Comparison of ENCODE assay signal across 13 mouse cellular contexts in the genomic region with DNA sequence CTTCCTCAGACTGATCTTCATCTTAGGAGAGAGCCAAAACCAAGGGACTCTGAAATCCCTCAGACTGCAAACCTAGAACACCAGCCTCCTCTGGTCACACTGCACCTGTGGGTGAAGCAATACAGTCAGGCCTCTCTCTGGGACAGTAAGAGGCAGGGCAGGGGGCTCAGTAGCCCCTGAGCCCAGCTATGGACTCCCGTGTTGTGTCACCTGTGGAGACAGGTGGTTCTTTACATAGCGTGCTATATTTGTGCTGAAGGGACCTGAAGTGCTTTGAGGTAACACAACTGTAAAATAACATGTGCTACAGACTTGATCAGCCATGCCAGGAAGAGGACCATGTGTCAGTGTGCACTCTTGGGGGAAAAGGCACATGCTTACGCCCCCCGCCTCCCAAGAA. TPM values are rescaled to one million over a fixed set of nuclear protein-coding genes. Genes with fewer than 3 reads are reported as not detected.
A peak's percentile ranks its signal among the peaks of the same experiment; 100 is the strongest.
DNase-seq lines count a peak whose midpoint lies in the region; ATAC-seq and TF ChIP-seq lines count a peak whose summit lies in the region.
"Had no signal": no experiment of that assay in that cellular context is flagged by ENCODE, and none has a peak within 500 bp of the region (broad histone marks: within the 10 kb centered on the region; RNA-seq: fewer than 3 reads in every experiment).

No protein-coding gene starts in this region.

- ATAC-seq in heart, embryonic 14.5 days (ENCODE audit: insufficient number of reproducible peaks, insufficient read depth, low FRiP score, low read depth) = peak; percentile 12; the same call in 1 of the 2 replicates
- no peak for ATAC-seq in lung, embryonic 16.5 days (ENCODE audit: low read depth)
- no peak for ATAC-seq in liver, embryonic 11.5 days (replicated peaks; ENCODE audit: low FRiP score)

- intact Hi-C loops in heart, postnatal 10 days (cut with DNase I) = loop anchor here (2.0 to 10.0 kb wide), 2 partner anchors 67 to 171 kb away; partner anchors contain the start of gene Smim4

- peak overlapping the region; percentile 72 to 86 for H3K27ac ChIP-seq in heart, embryonic 14.5 days (replicated peaks in 1 of 2; ENCODE audit: control insufficient read depth in 1 of 2, insufficient read depth in 1 of 2, low read depth in 2 of 2, low read length in 2 of 2)
- peak overlapping the region; percentile 89 for H3K27ac ChIP-seq in lung, embryonic 16.5 days (ENCODE audit: low read length)
- peak overlapping the region; percentile 45; the same call in 1 of the 2 replicates for H3K27ac ChIP-seq in liver, embryonic 11.5 days (ENCODE audit: low read depth, low read length)
- H3K27ac ChIP-seq: limb, embryonic 13.5 days had no signal

- H3K4me3 ChIP-seq in heart, embryonic 14.5 days (ENCODE audit: control insufficient read depth in 1 of 2, insufficient read depth in 1 of 2, low read depth in 1 of 2, low read length in 2 of 2) = no peak overlapping the region
- H3K4me3 ChIP-seq in lung, embryonic 16.5 days (ENCODE audit: low read length) = no peak overlapping the region
- no peak overlapping the region for H3K4me3 ChIP-seq in lung, adult 2 months (replicated peaks; ENCODE audit: extremely low read depth, low read depth, low read length)
- no peak overlapping the region for H3K4me3 ChIP-seq in liver, embryonic 11.5 days (ENCODE audit: low read depth, low read length)
- no peak overlapping the region for H3K4me3 ChIP-seq in myocyte
- H3K4me3 ChIP-seq: limb, embryonic 13.5 days had no signal

- H3K27me3 ChIP-seq in heart, embryonic 14.5 days (ENCODE audit: control insufficient read depth, insufficient read depth, low read length) = no peaks in the 10 kb centered on the region
- no peaks in the 10 kb centered on the region for H3K27me3 ChIP-seq in lung, embryonic 16.5 days (ENCODE audit: control insufficient read depth, insufficient read depth, low read depth, low read length)
- no peaks in the 10 kb centered on the region for H3K27me3 ChIP-seq in liver, embryonic 11.5 days (replicated peaks; ENCODE audit: control insufficient read depth, insufficient read depth, low read length)
- H3K27me3 ChIP-seq in myocyte (ENCODE audit: control insufficient read depth, insufficient read depth, insufficient read length) = no peaks in the 10 kb centered on the region
- H3K27me3 ChIP-seq: CH12.LX; limb, embryonic 13.5 days had no signal

- H3ac ChIP-seq in myocyte (ENCODE audit: control insufficient read depth, insufficient read length) = no peak overlapping the region

- no peak for TF ChIP-seq POLR2A in lung, adult 2 months (IDR thresholded peaks at IDR 0.05; ENCODE audit: borderline replicate concordance, extremely low read depth, low read depth, low read length)
- TF ChIP-seq POLR2A in myocyte (IDR thresholded peaks at IDR 0.05; ENCODE audit: insufficient read length, low read depth) = no peak

- peaks cover 69% of the 10 kb centered on the region for H3K79me2 ChIP-seq in myocyte (ENCODE audit: control insufficient read depth, insufficient read depth)

- peaks cover 91% of the 10 kb centered on the region for H3K36me3 ChIP-seq in heart, embryonic 14.5 days (ENCODE audit: control insufficient read depth, insufficient read depth, low read length)
- peaks cover 27% of the 10 kb centered on the region for H3K36me3 ChIP-seq in lung, embryonic 16.5 days (ENCODE audit: control insufficient read depth, insufficient read depth, low read length)
- peaks cover 40% of the 10 kb centered on the region for H3K36me3 ChIP-seq in liver, embryonic 11.5 days (ENCODE audit: control insufficient read depth, insufficient read depth, low read length)
- H3K36me3 ChIP-seq in myocyte (ENCODE audit: control insufficient read depth, insufficient read depth) = peaks cover 57% of the 10 kb centered on the region

- H3K4me2 ChIP-seq in heart, embryonic 14.5 days (ENCODE audit: low read length) = peak overlapping the region; percentile 41
- peak overlapping the region; percentile 22; the same call in 1 of the 2 replicates for H3K4me2 ChIP-seq in lung, embryonic 16.5 days (ENCODE audit: low read depth, low read length)
- H3K4me2 ChIP-seq in liver, embryonic 11.5 days = no peak overlapping the region
- H3K4me2 ChIP-seq in myocyte (ENCODE audit: low read depth) = peak overlapping the region; percentile 69
- H3K4me2 ChIP-seq: limb, embryonic 13.5 days had no signal

- H3K9me3 ChIP-seq in heart, embryonic 14.5 days (ENCODE audit: control insufficient read depth, low read length) = no peaks in the 10 kb centered on the region
- H3K9me3 ChIP-seq in lung, embryonic 16.5 days (ENCODE audit: control insufficient read depth, low read length) = no peaks in the 10 kb centered on the region
- H3K9me3 ChIP-seq in liver, embryonic 11.5 days (ENCODE audit: control insufficient read depth, low read length) = no peaks in the 10 kb centered on the region
- H3K9me3 ChIP-seq: limb, embryonic 13.5 days had no signal

- peak overlapping the region; percentile 58 for H3K9ac ChIP-seq in heart, embryonic 14.5 days (ENCODE audit: low read length)
- peak overlapping the region; percentile 33; the same call in 1 of the 2 replicates for H3K9ac ChIP-seq in lung, embryonic 16.5 days (ENCODE audit: low read length)
- no peak overlapping the region for H3K9ac ChIP-seq in liver, embryonic 11.5 days (ENCODE audit: low read depth, low read length)
- H3K9ac ChIP-seq: limb, embryonic 13.5 days had no signal

- H3K4me1 ChIP-seq in heart, embryonic 14.5 days (ENCODE audit: control insufficient read depth in 2 of 2, insufficient read depth in 2 of 2, low read length in 2 of 2) = peaks cover 24 to 96% of the 10 kb centered on the region in 2 experiments
- peaks cover 27% of the 10 kb centered on the region for H3K4me1 ChIP-seq in lung, embryonic 16.5 days (replicated peaks; ENCODE audit: control insufficient read depth, insufficient read depth, low read length)
- peaks cover 20% of the 10 kb centered on the region for H3K4me1 ChIP-seq in lung, adult 2 months (ENCODE audit: control insufficient read depth, insufficient read depth, low read length)
- peaks cover 7% of the 10 kb centered on the region for H3K4me1 ChIP-seq in liver, embryonic 11.5 days (replicated peaks; ENCODE audit: control insufficient read depth, insufficient read depth, low read length)
- H3K4me1 ChIP-seq: limb, embryonic 13.5 days had no signal

- TF ChIP-seq CTCF in lung, adult 2 months (IDR thresholded peaks at IDR 0.05; ENCODE audit: insufficient read depth, low read length) = no peak

- WGBS in heart, embryonic 14.5 days = 75% methylated on average over 4 of the region's 4 CpGs
- 84% methylated on average over 4 of the region's 4 CpGs for WGBS in lung, embryonic 16.5 days
- WGBS in lung, adult 2 months = 74% methylated on average over 4 of the region's 4 CpGs
- WGBS in liver, embryonic 11.5 days = 89% methylated on average over 4 of the region's 4 CpGs

- no peak for DNase-seq in heart, postnatal 10 days
- no peak for DNase-seq in lung, adult 2 months
- DNase-seq in liver, embryonic 11.5 days (ENCODE audit: low spot score) = no peak
- no peak for DNase-seq in testis, postnatal 14 days (ENCODE audit: low spot score)
- DNase-seq: layer of hippocampus, postnatal 36 days; right cerebral cortex, postnatal 25 days had no signal

TF ChIP-seq in myocyte, 11 proteins besides CTCF, POLR2A, EP300 and RAD21 (continues in another document):
- TF ChIP-seq USF1 (IDR thresholded peaks at IDR 0.05; ENCODE audit: low read depth) = no peak
- no peak for TF ChIP-seq REST (IDR thresholded peaks at IDR 0.05; ENCODE audit: insufficient read depth, insufficient read length)
- no peak for TF ChIP-seq TCF12 (IDR thresholded peaks at IDR 0.05; ENCODE audit: insufficient read depth, poor library complexity, severe bottlenecking)
- TF ChIP-seq POLR2AphosphoS2 (IDR thresholded peaks at IDR 0.05; ENCODE audit: insufficient read length, low read depth) = peak; percentile 20
- TF ChIP-seq MAX (IDR thresholded peaks at IDR 0.05; ENCODE audit: low read depth) = no peak

RNA-seq across cellular contexts. Expression of gene Tnnc1, which starts 12.6 kb away (rescaled TPM):
- polyA plus RNA-seq in heart, embryonic 14.5 days (2014; fragmentation: Nextera tagmentation; extraction: Ambion mirVana) = 5,119 and 5,195 TPM in 2 replicates
- total RNA-seq in heart, postnatal 10 days (2021) = 1,000 to 10,000 TPM; 5,439 to 5,458 TPM
- 93.6 and 113 TPM in 2 replicates for polyA plus RNA-seq in lung, embryonic 16.5 days (2015; fragmentation: Nextera tagmentation; extraction: Ambion mirVana)
- 25.4 and 32.2 TPM in 2 replicates for polyA plus RNA-seq in lung, adult 2 months (2012; rRNA removed)
- polyA plus RNA-seq in liver, embryonic 11.5 days (2014; fragmentation: Nextera tagmentation; extraction: Ambion mirVana) = 17.6 and 39.0 TPM in 2 replicates
- 7,028 TPM for polyA plus RNA-seq in myocyte (2012; fragmentation: generic; extraction: Trizol)
- total RNA-seq: common myeloid progenitor, adult 5-6 weeks had no signal

RNA-seq across cellular contexts. Expression of gene Nisch, which starts 21.2 kb away (rescaled TPM):
- 308 and 317 TPM in 2 replicates for polyA plus RNA-seq in heart, embryonic 14.5 days (2014; fragmentation: Nextera tagmentation; extraction: Ambion mirVana)
- 100 to 1,000 TPM; 234 to 236 TPM for total RNA-seq in heart, postnatal 10 days (2021)
- 377 and 397 TPM in 2 replicates for polyA plus RNA-seq in lung, embryonic 16.5 days (2015; fragmentation: Nextera tagmentation; extraction: Ambion mirVana)
- polyA plus RNA-seq in lung, adult 2 months (2012; rRNA removed) = 412 and 458 TPM in 2 replicates
- 228 and 245 TPM in 2 replicates for polyA plus RNA-seq in liver, embryonic 11.5 days (2014; fragmentation: Nextera tagmentation; extraction: Ambion mirVana)
- 266 TPM for polyA plus RNA-seq in myocyte (2012; fragmentation: generic; extraction: Trizol)

RNA-seq across cellular contexts. Expression of gene Sema3g, which starts 22.1 kb away (rescaled TPM):
- polyA plus RNA-seq in heart, embryonic 14.5 days (2014; fragmentation: Nextera tagmentation; extraction: Ambion mirVana) = 0.23 and 0.26 TPM in 2 replicates
- total RNA-seq in heart, postnatal 10 days (2021) = 10 to 100 TPM; 15.1 to 16.9 TPM
- polyA plus RNA-seq in lung, embryonic 16.5 days (2015; fragmentation: Nextera tagmentation; extraction: Ambion mirVana) = 2.3 and 2.7 TPM in 2 replicates
- polyA plus RNA-seq in lung, adult 2 months (2012; rRNA removed) = 95.9 and 109 TPM in 2 replicates
- polyA plus RNA-seq in liver, embryonic 11.5 days (2014; fragmentation: Nextera tagmentation; extraction: Ambion mirVana) = 0.10 TPM in 1 of 2 replicates, not detected in the other
- 1.8 TPM for polyA plus RNA-seq in myocyte (2012; fragmentation: generic; extraction: Trizol)
- total RNA-seq: common myeloid progenitor, adult 5-6 weeks; megakaryocyte-erythroid progenitor cell, adult 5-6 weeks had no signal

RNA-seq across cellular contexts. Expression of gene Stab1, which starts 27.1 kb away (rescaled TPM):
- 56.0 and 66.8 TPM in 2 replicates for polyA plus RNA-seq in heart, embryonic 14.5 days (2014; fragmentation: Nextera tagmentation; extraction: Ambion mirVana)
- 10 to 100 TPM; 77.3 to 78.9 TPM for total RNA-seq in heart, postnatal 10 days (2021)
- 48.9 and 52.1 TPM in 2 replicates for polyA plus RNA-seq in lung, embryonic 16.5 days (2015; fragmentation: Nextera tagmentation; extraction: Ambion mirVana)
- polyA plus RNA-seq in lung, adult 2 months (2012; rRNA removed) = 114 and 136 TPM in 2 replicates
- 25.3 and 39.9 TPM in 2 replicates for polyA plus RNA-seq in liver, embryonic 11.5 days (2014; fragmentation: Nextera tagmentation; extraction: Ambion mirVana)
- polyA plus RNA-seq in myocyte (2012; fragmentation: generic; extraction: Trizol) = 0.46 TPM
- total RNA-seq: common myeloid progenitor, adult 5-6 weeks had no signal

RNA-seq across cellular contexts. Expression of gene Phf7, which starts 55.6 kb away (rescaled TPM):
- polyA plus RNA-seq in heart, embryonic 14.5 days (2014; fragmentation: Nextera tagmentation; extraction: Ambion mirVana) = 9.4 and 9.6 TPM in 2 replicates
- total RNA-seq in heart, postnatal 10 days (2021) = 1 to 10 TPM; 5.2 to 6.0 TPM
- polyA plus RNA-seq in lung, embryonic 16.5 days (2015; fragmentation: Nextera tagmentation; extraction: Ambion mirVana) = 13.5 TPM in 2 replicates
- polyA plus RNA-seq in lung, adult 2 months (2012; rRNA removed) = 4.8 and 5.4 TPM in 2 replicates
- 14.9 and 15.0 TPM in 2 replicates for polyA plus RNA-seq in liver, embryonic 11.5 days (2014; fragmentation: Nextera tagmentation; extraction: Ambion mirVana)
- polyA plus RNA-seq in myocyte (2012; fragmentation: generic; extraction: Trizol) = 5.4 TPM

Comparison
In these comparisons a context has a peak if more than half of its experiments do, and no peak if none do; other contexts are left out.
1. RNA of gene Sema3g, which starts 22.1 kb away (polyA plus RNA-seq): 95.9 to 109 TPM in lung, adult 2 months; 2.3 to 2.7 TPM in lung, embryonic 16.5 days, 1.8 TPM in myocyte (single experiment), 0.23 to 0.26 TPM in heart, embryonic 14.5 days and 0.10 TPM in liver, embryonic 11.5 days; every median in the first group is over 10 times any median in the second.
2. RNA of gene Tnnc1, which starts 12.6 kb away (polyA plus RNA-seq): 7,028 TPM in myocyte (single experiment) and 5,119 to 5,195 TPM in heart, embryonic 14.5 days; 93.6 to 113 TPM in lung, embryonic 16.5 days, 17.6 to 39.0 TPM in liver, embryonic 11.5 days and 25.4 to 32.2 TPM in lung, adult 2 months; every median in the first group is over 10 times any median in the second.
3. Peak in every context shown above with its lines, with median percentiles within 50 percentile points of each other: H3K27ac ChIP-seq.